Mouse (Mus musculus) kidney, embryonic 15.5 days (tissue): ENCODE results near the gene Aldh5a1. TPM values are rescaled to one million over a fixed set of nuclear protein-coding genes. Genes with fewer than 3 reads are reported as not detected.

Experiments used
- ATAC-seq: fragments of 200-750 bp; cut with Nextera tagmentation; replicated peaks from 2 replicates; pipeline ENCODE4 v1.8.0; 2017; ENCODE audit warnings: moderate TSS enrichment; ENCODE audit not compliant: low FRiP score
- H3K27ac ChIP-seq: fragments of 300-500 bp; sonication (generic); 2 replicates; pipeline ENCODE4 v1.5.1; 2015; ENCODE audit warnings: mild to moderate bottlenecking, inconsistent platforms
- H3K27me3 ChIP-seq: fragments of 300-500 bp; sonication (generic); 2 replicates; pipeline ENCODE4 v1.6.1; 2015; ENCODE audit warnings: inconsistent platforms
- H3K36me3 ChIP-seq: fragments of 300-500 bp; sonication (generic); 2 replicates; pipeline ENCODE4 v1.6.1; 2015; ENCODE audit warnings: inconsistent platforms
- H3K4me1 ChIP-seq: fragments of 300-500 bp; sonication (generic); 2 replicates; pipeline ENCODE4 v1.6.1; 2015; ENCODE audit warnings: inconsistent platforms
- H3K4me2 ChIP-seq: fragments of 300-500 bp; sonication (generic); 2 replicates; pipeline ENCODE4 v1.6.1; 2015; ENCODE audit warnings: moderate library complexity, mild to moderate bottlenecking, inconsistent platforms
- H3K4me3 ChIP-seq: fragments of 300-500 bp; sonication (generic); replicated peaks from 2 replicates; pipeline ENCODE4 v1.5.1; 2015; ENCODE audit warnings: mild to moderate bottlenecking, inconsistent platforms
- H3K9ac ChIP-seq: fragments of 300-500 bp; sonication (generic); 2 replicates; pipeline ENCODE4 v1.6.1; 2015; ENCODE audit warnings: mild to moderate bottlenecking, inconsistent platforms
- H3K9me3 ChIP-seq: fragments of 300-500 bp; sonication (generic); replicated peaks from 2 replicates; pipeline ENCODE4 v1.6.1; 2016; ENCODE audit warnings: inconsistent platforms
- WGBS: fragments of 180-500 bp; shearing (Covaris S2); methylation state at CpG from one replicate; pipeline ENCODE4 v1.1.7; 2015; ENCODE audit warnings: mixed read lengths; 5-methylcytosine and 5-hydroxymethylcytosine counted together
- polyA plus RNA-seq: library from polyadenylated mRNA; unstranded; fragments of >200 nt; fragmentation: Nextera tagmentation; extraction: Ambion mirVana; gene quantifications from 2 replicates; pipeline ENCODE4 v1.2.1, GENCODE M21; 2015

Aldh5a1 gene
- polyA plus RNA-seq, 1 experiment from 2014 or later = 7.9 TPM

- Histone ChIP-seq H3K4me1 (no peaks in the 10 kb centered on the region), H3K9me3 (no peaks in the 10 kb centered on the region), H3K4me2 (no peak overlapping the region), H3K27me3 (no peaks in the 10 kb centered on the region), H3K4me3 (no peak overlapping the region), H3K36me3 (0 out of 2 replicates have a peak, but pooled peaks cover 9% of the 10 kb centered on the region), H3K27ac (no peak overlapping the region), H3K9ac (no peak overlapping the region)
- no peak for ATAC-seq
Observed at GRCm38 (mm10) chr13:24930591-24930990, 6.9 kb downstream of the Aldh5a1 start.

GRCm38 (mm10) chr13:24923991-24924390 is 13.5 kb downstream of the Aldh5a1 start:
- Histone ChIP-seq H3K4me1 (no peaks in the 10 kb centered on the region), H3K4me3 (no peak overlapping the region), H3K9ac (no peak overlapping the region), H3K36me3 (peaks cover 37% of the 10 kb centered on the region), H3K27me3 (no peaks in the 10 kb centered on the region), H3K9me3 (no peaks in the 10 kb centered on the region), H3K27ac (no peak overlapping the region), H3K4me2 (no peak overlapping the region)
- ATAC-seq = no peak
- WGBS = 95% methylated on average over 5 of the region's 5 CpGs

- H3K4me2 ChIP-seq = no peak overlapping the region
- H3K27ac ChIP-seq = no peak overlapping the region
- no peaks in the 10 kb centered on the region for H3K4me1 ChIP-seq
- no peak for ATAC-seq
- WGBS = 52% methylated on average over 6 of the region's 6 CpGs
- H3K9me3 ChIP-seq = no peaks in the 10 kb centered on the region
- peaks cover 54% of the 10 kb centered on the region for H3K36me3 ChIP-seq
- no peak overlapping the region for H3K4me3 ChIP-seq
- no peaks in the 10 kb centered on the region for H3K27me3 ChIP-seq
- no peak overlapping the region for H3K9ac ChIP-seq
Observed at GRCm38 (mm10) chr13:24921281-24921680, 16.2 kb downstream of the Aldh5a1 start.

DNA sequence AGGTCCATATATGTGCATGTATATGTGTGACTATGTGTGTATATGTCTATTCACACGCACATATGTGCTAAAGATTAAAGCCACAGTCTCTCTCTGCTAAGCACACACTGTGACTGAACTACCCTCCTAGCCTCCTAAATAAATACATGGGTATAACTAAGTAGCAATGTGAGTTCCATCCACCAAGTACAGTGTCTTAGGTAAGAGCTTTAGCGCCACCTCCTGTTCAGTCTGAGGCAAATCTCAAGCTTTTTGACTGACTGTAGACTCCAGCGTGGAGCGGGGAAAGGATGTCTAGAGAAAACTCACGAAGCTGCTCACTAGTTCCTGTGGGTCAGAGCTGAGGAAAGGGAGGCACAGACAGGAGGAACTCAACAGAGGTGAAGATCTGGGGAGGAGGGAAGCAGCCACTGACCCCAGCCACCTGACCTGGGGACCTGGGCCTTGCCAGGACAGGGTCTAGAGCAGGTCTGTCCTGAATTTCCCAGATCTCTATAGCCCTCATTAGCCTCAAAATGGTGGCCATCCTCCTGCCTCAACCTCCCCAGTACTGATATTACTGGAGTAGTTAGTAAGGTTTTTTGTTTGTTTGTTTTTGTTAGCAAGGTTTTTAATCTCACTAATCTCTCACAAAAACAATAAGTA is 17.0 kb downstream of the Aldh5a1 start:
- H3K9ac ChIP-seq = no peak overlapping the region
- peak; percentile 71 for ATAC-seq
- no peak overlapping the region for H3K4me3 ChIP-seq
- no peaks in the 10 kb centered on the region for H3K27me3 ChIP-seq
- H3K27ac ChIP-seq = no peak overlapping the region
- peaks cover 49% of the 10 kb centered on the region for H3K36me3 ChIP-seq
- no peak overlapping the region for H3K4me2 ChIP-seq
- no peaks in the 10 kb centered on the region for H3K4me1 ChIP-seq
- WGBS = 29% methylated on average over 5 of the region's 5 CpGs
- no peaks in the 10 kb centered on the region for H3K9me3 ChIP-seq

DNA sequence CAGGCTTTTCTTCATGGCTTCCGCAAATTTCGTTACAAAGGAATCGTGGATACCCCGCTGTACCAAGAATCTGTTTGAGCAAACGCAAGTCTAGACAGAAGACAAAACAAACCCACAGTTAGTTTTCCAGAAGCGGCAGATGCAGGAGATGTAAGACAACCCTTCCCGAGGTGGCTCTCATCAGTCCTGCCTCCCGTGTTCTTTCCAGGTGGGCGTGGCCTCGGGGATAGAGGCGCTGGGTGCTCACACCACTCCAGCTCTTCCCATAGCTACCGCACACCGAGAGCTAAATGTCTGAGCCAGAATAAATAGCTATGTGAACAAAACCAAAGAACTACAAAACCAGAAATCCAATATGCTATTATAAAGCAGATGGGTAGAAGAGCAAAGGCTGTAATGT is 21.6 kb downstream of the Aldh5a1 start:
- WGBS = 74% methylated on average over 13 of the region's 13 CpGs
- no peak overlapping the region for H3K9ac ChIP-seq
- ATAC-seq = no peak

DNA sequence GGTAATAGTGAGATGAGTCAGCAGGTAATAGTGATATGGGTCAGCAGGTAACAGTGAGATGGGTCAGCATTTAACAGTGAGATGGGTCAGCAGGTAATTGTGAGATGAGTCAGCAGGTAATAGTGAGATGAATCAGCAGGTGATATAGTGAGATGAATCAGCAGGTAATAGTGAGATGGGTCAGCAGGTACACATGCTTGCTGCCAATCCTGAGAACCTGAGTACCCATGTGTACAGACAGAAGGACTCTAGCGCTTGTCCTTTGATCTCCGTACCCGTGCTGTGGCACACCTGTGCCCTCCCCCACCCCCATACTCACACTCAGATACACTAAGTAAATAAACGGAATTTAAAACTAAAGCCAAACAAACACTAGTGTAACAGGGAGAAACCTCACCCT is 22.5 kb downstream of the Aldh5a1 start:
- no peak overlapping the region for H3K4me2 ChIP-seq
- H3K27ac ChIP-seq = no peak overlapping the region
- no peaks in the 10 kb centered on the region for H3K27me3 ChIP-seq
- H3K36me3 ChIP-seq = peaks cover 53% of the 10 kb centered on the region
- H3K4me3 ChIP-seq = no peak overlapping the region
- WGBS = 85% methylated on average over 4 of the region's 4 CpGs
- ATAC-seq = no peak
- no peaks in the 10 kb centered on the region for H3K9me3 ChIP-seq
- no peak overlapping the region for H3K9ac ChIP-seq
- no peaks in the 10 kb centered on the region for H3K4me1 ChIP-seq

More for the DNA sequence above, 21.6 kb downstream of the Aldh5a1 start:
- Histone ChIP-seq H3K4me3 (no peak overlapping the region), H3K27me3 (no peaks in the 10 kb centered on the region), H3K4me1 (no peaks in the 10 kb centered on the region), H3K4me2 (no peak overlapping the region), H3K27ac (no peak overlapping the region), H3K9me3 (no peaks in the 10 kb centered on the region), H3K36me3 (peaks cover 53% of the 10 kb centered on the region)

DNA sequence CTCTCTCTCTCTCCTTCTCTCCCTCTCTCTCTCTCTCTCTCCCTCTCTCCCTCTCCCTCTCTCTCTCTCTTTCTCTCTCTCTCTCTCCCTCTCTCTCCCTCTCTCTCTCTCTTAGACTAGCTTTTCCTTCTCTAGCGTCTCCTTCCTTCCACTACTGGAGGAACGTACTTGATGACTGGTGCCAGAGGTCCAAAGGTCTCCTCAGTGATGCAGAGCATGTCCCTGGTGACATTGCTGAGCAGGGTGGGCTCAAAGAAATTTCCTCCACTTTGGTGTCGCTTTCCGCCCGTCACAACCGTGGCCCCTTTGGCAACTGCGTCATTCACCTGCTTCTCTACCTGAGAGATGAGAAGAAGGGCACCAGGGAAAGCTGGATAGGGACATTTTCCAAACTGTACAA is 23.9 kb downstream of the Aldh5a1 start:
- no peaks in the 10 kb centered on the region for H3K9me3 ChIP-seq
- H3K27me3 ChIP-seq = no peaks in the 10 kb centered on the region
- no peaks in the 10 kb centered on the region for H3K4me1 ChIP-seq
- H3K4me2 ChIP-seq = no peak overlapping the region
- H3K9ac ChIP-seq = no peak overlapping the region
- no peak overlapping the region for H3K4me3 ChIP-seq
- ATAC-seq = no peak
- WGBS = 78% methylated on average over 7 of the region's 7 CpGs
- no peak overlapping the region for H3K27ac ChIP-seq
- peaks cover 45% of the 10 kb centered on the region for H3K36me3 ChIP-seq

GRCm38 (mm10) chr13:24909112-24909511 is 28.3 kb downstream of the Aldh5a1 start:
- 87% methylated on average over 1 of the region's 1 CpGs for WGBS
- Histone ChIP-seq H3K4me1 (no peaks in the 10 kb centered on the region), H3K36me3 (peaks cover 19% of the 10 kb centered on the region), H3K27ac (no peak overlapping the region), H3K4me3 (no peak overlapping the region), H3K4me2 (no peak overlapping the region), H3K9me3 (no peaks in the 10 kb centered on the region), H3K27me3 (no peaks in the 10 kb centered on the region), H3K9ac (no peak overlapping the region)
- ATAC-seq = no peak

DNA sequence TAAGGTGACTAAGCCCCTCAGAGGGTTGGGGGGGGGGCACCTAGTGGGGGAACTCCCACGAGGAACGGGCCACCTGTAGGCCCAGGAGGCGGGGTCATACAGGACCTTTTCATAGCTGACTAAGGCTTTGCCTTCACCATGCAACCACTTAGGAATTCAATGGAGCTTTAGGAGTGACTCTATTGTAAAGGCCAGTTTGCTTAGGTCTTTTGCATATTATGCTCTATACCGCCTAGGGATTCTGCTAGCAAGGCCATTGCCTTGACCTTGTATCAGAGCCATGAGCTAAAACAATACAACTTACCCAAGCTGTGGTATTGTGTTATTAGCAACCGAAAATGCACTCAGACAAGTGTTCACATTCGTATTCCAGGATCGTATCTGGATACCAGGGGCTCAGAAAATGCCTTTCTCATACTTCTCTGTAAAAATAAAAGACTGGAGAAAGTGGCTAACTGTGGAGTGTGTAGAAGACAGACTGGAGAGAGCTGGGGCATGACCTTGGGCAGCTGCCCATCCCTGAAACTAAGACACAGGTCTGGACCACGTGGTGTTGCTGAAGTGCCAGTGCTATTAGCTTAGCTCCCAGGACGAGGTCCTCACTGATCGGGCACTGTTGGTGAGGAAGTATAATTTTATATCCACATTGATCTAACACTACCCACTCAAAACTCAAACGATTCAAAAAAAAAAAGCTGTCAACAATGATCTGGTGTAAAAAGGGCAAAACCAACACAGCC is 30.5 kb downstream of the Aldh5a1 start:
- ATAC-seq = no peak
- no peak overlapping the region for H3K27ac ChIP-seq
- no peaks in the 10 kb centered on the region for H3K4me1 ChIP-seq
- H3K4me2 ChIP-seq = no peak overlapping the region
- H3K4me3 ChIP-seq = no peak overlapping the region
- H3K27me3 ChIP-seq = no peaks in the 10 kb centered on the region
- 83% methylated on average over 11 of the region's 11 CpGs for WGBS
- no peak overlapping the region for H3K9ac ChIP-seq
- H3K9me3 ChIP-seq = no peaks in the 10 kb centered on the region
- H3K36me3 ChIP-seq = peaks cover 6% of the 10 kb centered on the region

DNA sequence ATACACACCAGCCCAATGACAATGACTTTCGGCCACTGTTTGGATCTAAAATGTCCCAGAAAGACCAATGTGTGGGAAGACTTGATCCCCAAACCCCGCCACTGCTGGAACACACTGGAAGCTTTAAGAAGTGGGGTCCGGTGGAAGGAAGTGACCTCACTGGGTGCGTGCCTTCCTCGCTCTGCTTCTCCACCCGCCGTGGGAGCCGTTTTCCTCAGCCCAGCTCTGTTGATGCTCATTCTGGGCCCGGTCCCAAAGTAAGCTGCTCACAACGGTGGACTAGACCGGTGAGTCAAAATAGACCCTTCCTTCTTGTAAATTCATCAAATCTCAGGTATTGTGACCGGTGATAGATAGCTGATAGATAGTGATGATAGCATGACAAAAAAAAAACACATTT is 32.0 kb downstream of the Aldh5a1 start:
- H3K4me3 ChIP-seq = no peak overlapping the region
- H3K27me3 ChIP-seq = no peaks in the 10 kb centered on the region
- no peaks in the 10 kb centered on the region for H3K4me1 ChIP-seq
- H3K9ac ChIP-seq = no peak overlapping the region
- no peak for ATAC-seq
- no peaks in the 10 kb centered on the region for H3K9me3 ChIP-seq
- 90% methylated on average over 12 of the region's 12 CpGs for WGBS
- no peaks in the 10 kb centered on the region for H3K36me3 ChIP-seq
- H3K27ac ChIP-seq = no peak overlapping the region
- H3K4me2 ChIP-seq = no peak overlapping the region

GRCm38 (mm10) chr13:24903412-24903811 is 34.0 kb downstream of the Aldh5a1 start:
- Histone ChIP-seq H3K9me3 (no peaks in the 10 kb centered on the region), H3K4me2 (no peak overlapping the region), H3K4me1 (no peaks in the 10 kb centered on the region), H3K27ac (no peak overlapping the region), H3K36me3 (no peaks in the 10 kb centered on the region), H3K27me3 (no peaks in the 10 kb centered on the region), H3K9ac (no peak overlapping the region), H3K4me3 (no peak overlapping the region)
- whole genome bisulfite sequencing = 81% methylated on average over 6 of the region's 6 CpGs
- ATAC-seq = no peak

GRCm38 (mm10) chr13:24901916-24902315 is 35.5 kb downstream of the Aldh5a1 start:
- WGBS = 95% methylated on average over 2 of the region's 2 CpGs
- Histone ChIP-seq H3K27ac (no peak overlapping the region), H3K9me3 (no peaks in the 10 kb centered on the region), H3K4me3 (no peak overlapping the region), H3K27me3 (no peaks in the 10 kb centered on the region), H3K36me3 (no peaks in the 10 kb centered on the region), H3K9ac (no peak overlapping the region), H3K4me2 (no peak overlapping the region), H3K4me1 (no peaks in the 10 kb centered on the region)
- no peak for ATAC-seq
